Mouse (Mus musculus): ENCODE measurements around the gene Fry. TPM values are rescaled to one million over a fixed set of nuclear protein-coding genes. Genes with fewer than 3 reads are reported as not detected.

The Fry gene
- polyA plus RNA-seq, 1 experiment from 2014 or later = 8.8 TPM

- no peak for DNase-seq (ENCODE audit: low spot score, missing footprints)
- WGBS = 83% methylated on average over 2 of the region's 2 CpGs
- no peak overlapping the region for H3K4me3 ChIP-seq (ENCODE audit: low read depth, low read length)
Measured at GRCm38 (mm10) chr5:150347845-150348244, 229.4 kb downstream of the Fry start.

GRCm38 (mm10) chr5:150348302-150348701, 229.9 kb downstream of the Fry start:
- Histone ChIP-seq H3K9me3 (ENCODE audit: control insufficient read depth, low read length) (no peaks in the 10 kb centered on the region; the same call in 1 of the 2 replicates), H3K36me3 (ENCODE audit: control insufficient read depth, insufficient read depth, low read length) (no peaks in the 10 kb centered on the region), H3K4me1 (ENCODE audit: control insufficient read depth, insufficient read depth, low read length) (no peaks in the 10 kb centered on the region), H3K27ac (ENCODE audit: low read depth, low read length) (no peak overlapping the region), H3K4me2 (no peak overlapping the region), H3K27me3 (ENCODE audit: control insufficient read depth, insufficient read depth, low read length) (no peaks in the 10 kb centered on the region), H3K9ac (ENCODE audit: low read length) (no peak overlapping the region), H3K4me3 (ENCODE audit: low read depth, low read length) (no peak overlapping the region)
- WGBS = no CpG with 5 or more reads among the region's 1 CpGs
- DNase-seq (ENCODE audit: low spot score, missing footprints) (no peak), ATAC-seq (ENCODE audit: low FRiP score) (no peak)

More at GRCm38 (mm10) chr5:150347845-150348244, 229.4 kb downstream of the Fry start:
- no peak overlapping the region for H3K27ac ChIP-seq (ENCODE audit: low read depth, low read length)
- H3K27me3 ChIP-seq (ENCODE audit: control insufficient read depth, insufficient read depth, low read length) = no peaks in the 10 kb centered on the region
- H3K4me2 ChIP-seq = no peak overlapping the region
- no peaks in the 10 kb centered on the region for H3K36me3 ChIP-seq (ENCODE audit: control insufficient read depth, insufficient read depth, low read length)
- H3K4me1 ChIP-seq (ENCODE audit: control insufficient read depth, insufficient read depth, low read length) = no peaks in the 10 kb centered on the region
- no peak for ATAC-seq (ENCODE audit: low FRiP score)
- no peaks in the 10 kb centered on the region; the same call in 1 of the 2 replicates for H3K9me3 ChIP-seq (ENCODE audit: control insufficient read depth, low read length)
- no peak overlapping the region for H3K9ac ChIP-seq (ENCODE audit: low read length)

- Histone ChIP-seq H3K4me3 (ENCODE audit: low read depth, low read length) (no peak overlapping the region), H3K4me1 (ENCODE audit: control insufficient read depth, insufficient read depth, low read length) (no peaks in the 10 kb centered on the region), H3K36me3 (ENCODE audit: control insufficient read depth, insufficient read depth, low read length) (no peaks in the 10 kb centered on the region), H3K27me3 (ENCODE audit: control insufficient read depth, insufficient read depth, low read length) (no peaks in the 10 kb centered on the region), H3K9ac (ENCODE audit: low read length) (no peak overlapping the region), H3K27ac (ENCODE audit: low read depth, low read length) (no peak overlapping the region), H3K9me3 (ENCODE audit: control insufficient read depth, low read length) (no peaks in the 10 kb centered on the region; the same call in 1 of the 2 replicates), H3K4me2 (no peak overlapping the region)
- ATAC-seq (ENCODE audit: low FRiP score) (no peak), DNase-seq (ENCODE audit: low spot score, missing footprints) (no peak)
- 80% methylated on average over 2 of the region's 2 CpGs for WGBS
Measured at GRCm38 (mm10) chr5:150351191-150351590, 232.7 kb downstream of the Fry start.

GRCm38 (mm10) chr5:150358671-150359070, 240.2 kb downstream of the Fry start:
- DNase-seq (ENCODE audit: low spot score, missing footprints) (no peak), ATAC-seq (ENCODE audit: low FRiP score) (no peak)
- no peaks in the 10 kb centered on the region for H3K4me1 ChIP-seq (ENCODE audit: control insufficient read depth, insufficient read depth, low read length)
- no peaks in the 10 kb centered on the region for H3K27me3 ChIP-seq (ENCODE audit: control insufficient read depth, insufficient read depth, low read length)
- H3K9ac ChIP-seq (ENCODE audit: low read length) = no peak overlapping the region
- 92% methylated on average over 14 of the region's 14 CpGs for WGBS
- no peak overlapping the region for H3K4me2 ChIP-seq
- no peaks in the 10 kb centered on the region for H3K9me3 ChIP-seq (ENCODE audit: control insufficient read depth, low read length)
- H3K27ac ChIP-seq (ENCODE audit: low read depth, low read length) = no peak overlapping the region
- no peaks in the 10 kb centered on the region for H3K36me3 ChIP-seq (ENCODE audit: control insufficient read depth, insufficient read depth, low read length)
- no peak overlapping the region for H3K4me3 ChIP-seq (ENCODE audit: low read depth, low read length)

- DNase-seq (ENCODE audit: low spot score, missing footprints) (no peak), ATAC-seq (ENCODE audit: low FRiP score) (no peak)
- 94% methylated on average over 6 of the region's 6 CpGs for WGBS
- no peak overlapping the region for H3K27ac ChIP-seq (ENCODE audit: low read depth, low read length)
- H3K36me3 ChIP-seq (ENCODE audit: control insufficient read depth, insufficient read depth, low read length) = no peaks in the 10 kb centered on the region
- no peaks in the 10 kb centered on the region for H3K4me1 ChIP-seq (ENCODE audit: control insufficient read depth, insufficient read depth, low read length)
- no peaks in the 10 kb centered on the region for H3K27me3 ChIP-seq (ENCODE audit: control insufficient read depth, insufficient read depth, low read length)
- H3K9me3 ChIP-seq (ENCODE audit: control insufficient read depth, low read length) = 0 out of 2 replicates have a peak, but pooled peaks cover 2% of the 10 kb centered on the region
- H3K4me3 ChIP-seq (ENCODE audit: low read depth, low read length) = no peak overlapping the region
- no peak overlapping the region for H3K4me2 ChIP-seq
- no peak overlapping the region for H3K9ac ChIP-seq (ENCODE audit: low read length)
Measured at GRCm38 (mm10) chr5:150362241-150362640, 243.8 kb downstream of the Fry start.

GRCm38 (mm10) chr5:150364621-150365020, 246.2 kb downstream of the Fry start:
- Histone ChIP-seq H3K4me3 (ENCODE audit: low read depth, low read length) (no peak overlapping the region), H3K4me2 (no peak overlapping the region)
- ATAC-seq (ENCODE audit: low FRiP score) = no peak

GRCm38 (mm10) chr5:150367027-150367426, 248.6 kb downstream of the Fry start:
- Histone ChIP-seq H3K27ac (ENCODE audit: low read depth, low read length) (no peak overlapping the region), H3K9ac (ENCODE audit: low read length) (no peak overlapping the region), H3K36me3 (ENCODE audit: control insufficient read depth, insufficient read depth, low read length) (no peaks in the 10 kb centered on the region), H3K9me3 (ENCODE audit: control insufficient read depth, low read length) (0 out of 2 replicates have a peak, but pooled peaks cover 2% of the 10 kb centered on the region), H3K4me3 (ENCODE audit: low read depth, low read length) (no peak overlapping the region), H3K4me1 (ENCODE audit: control insufficient read depth, insufficient read depth, low read length) (no peaks in the 10 kb centered on the region), H3K27me3 (ENCODE audit: control insufficient read depth, insufficient read depth, low read length) (no peaks in the 10 kb centered on the region), H3K4me2 (no peak overlapping the region)
- DNase-seq (ENCODE audit: low spot score, missing footprints) (no peak), ATAC-seq (ENCODE audit: low FRiP score) (no peak)
- WGBS = 85% methylated on average over 4 of the region's 4 CpGs

More at GRCm38 (mm10) chr5:150364621-150365020, 246.2 kb downstream of the Fry start:
- no peak for DNase-seq (ENCODE audit: low spot score, missing footprints)
- WGBS = 89% methylated on average over 3 of the region's 3 CpGs
- 0 out of 2 replicates have a peak, but pooled peaks cover 2% of the 10 kb centered on the region for H3K9me3 ChIP-seq (ENCODE audit: control insufficient read depth, low read length)
- H3K9ac ChIP-seq (ENCODE audit: low read length) = no peak overlapping the region
- H3K4me1 ChIP-seq (ENCODE audit: control insufficient read depth, insufficient read depth, low read length) = no peaks in the 10 kb centered on the region
- H3K36me3 ChIP-seq (ENCODE audit: control insufficient read depth, insufficient read depth, low read length) = no peaks in the 10 kb centered on the region
- no peak overlapping the region for H3K27ac ChIP-seq (ENCODE audit: low read depth, low read length)
- no peaks in the 10 kb centered on the region for H3K27me3 ChIP-seq (ENCODE audit: control insufficient read depth, insufficient read depth, low read length)

GRCm38 (mm10) chr5:150370291-150370690, 251.8 kb downstream of the Fry start:
- Histone ChIP-seq H3K9ac (ENCODE audit: low read length) (no peak overlapping the region), H3K4me3 (ENCODE audit: low read depth, low read length) (no peak overlapping the region), H3K9me3 (ENCODE audit: control insufficient read depth, low read length) (0 out of 2 replicates have a peak, but pooled peaks cover 2% of the 10 kb centered on the region), H3K36me3 (ENCODE audit: control insufficient read depth, insufficient read depth, low read length) (no peaks in the 10 kb centered on the region), H3K4me1 (ENCODE audit: control insufficient read depth, insufficient read depth, low read length) (no peaks in the 10 kb centered on the region), H3K4me2 (no peak overlapping the region), H3K27ac (ENCODE audit: low read depth, low read length) (no peak overlapping the region), H3K27me3 (ENCODE audit: control insufficient read depth, insufficient read depth, low read length) (no peaks in the 10 kb centered on the region)
- 57% methylated on average over 6 of the region's 6 CpGs for WGBS
- no peak for ATAC-seq (ENCODE audit: low FRiP score)
- DNase-seq (ENCODE audit: low spot score, missing footprints) = no peak

- ATAC-seq (ENCODE audit: low FRiP score) (no peak), DNase-seq (ENCODE audit: low spot score, missing footprints) (no peak)
- Histone ChIP-seq H3K27ac (ENCODE audit: low read depth, low read length) (no peak overlapping the region), H3K9ac (ENCODE audit: low read length) (no peak overlapping the region), H3K27me3 (ENCODE audit: control insufficient read depth, insufficient read depth, low read length) (no peaks in the 10 kb centered on the region), H3K9me3 (ENCODE audit: control insufficient read depth, low read length) (0 out of 2 replicates have a peak, but pooled peaks cover 2% of the 10 kb centered on the region), H3K4me3 (ENCODE audit: low read depth, low read length) (no peak overlapping the region), H3K4me1 (ENCODE audit: control insufficient read depth, insufficient read depth, low read length) (no peaks in the 10 kb centered on the region), H3K36me3 (ENCODE audit: control insufficient read depth, insufficient read depth, low read length) (no peaks in the 10 kb centered on the region), H3K4me2 (no peak overlapping the region)
Measured at GRCm38 (mm10) chr5:150370895-150371294, 252.4 kb downstream of the Fry start.

Data from midbrain, embryonic 11.5 days (tissue).